Mouse (Mus musculus): ENCODE data around the gene Igsf1.

DNA sequence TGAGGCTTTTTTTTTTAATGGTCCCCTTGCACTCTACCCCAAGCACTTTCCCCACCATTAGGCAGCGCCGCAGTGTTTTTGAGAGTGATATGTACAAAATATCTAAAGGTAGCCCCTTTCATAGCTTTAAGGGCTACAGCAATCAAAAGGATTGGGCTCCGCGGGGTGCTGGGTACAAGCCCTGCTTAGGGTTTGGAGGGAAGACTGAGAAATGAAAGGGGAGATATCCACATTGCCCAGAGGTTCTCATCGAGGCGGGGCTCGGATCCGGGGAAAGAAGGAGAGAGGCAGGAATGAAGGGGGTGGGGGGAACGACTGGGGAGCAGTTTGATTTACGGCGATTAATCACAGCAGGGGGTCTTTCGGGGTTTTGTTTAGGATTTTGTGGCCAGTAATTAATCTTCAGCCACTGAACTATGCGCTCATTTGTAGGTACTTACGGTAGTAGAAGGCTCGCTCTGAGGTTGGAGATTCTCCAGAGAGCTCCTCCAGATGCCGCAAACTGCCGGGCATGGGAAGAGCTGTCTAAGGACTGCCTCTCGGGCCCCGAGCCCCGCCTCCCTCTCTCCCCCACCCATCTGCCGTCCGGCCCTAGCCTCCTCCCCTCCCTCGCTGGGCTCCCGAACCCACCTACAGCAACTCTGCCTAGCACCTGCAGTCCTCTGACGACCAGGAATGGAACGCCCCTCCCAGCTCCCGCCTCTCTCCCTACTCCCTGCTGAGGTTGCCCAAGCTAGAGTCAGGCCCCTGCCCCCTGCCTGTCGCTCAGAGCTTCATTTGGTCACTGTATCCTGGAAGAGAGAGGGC, at the start of gene Igsf1:
- TF ChIP-seq POLR2A (IDR thresholded peaks at IDR 0.05; ENCODE audit: insufficient read depth, low read length), result no peak
- no peak for TF ChIP-seq CTCF (IDR thresholded peaks at IDR 0.05; ENCODE audit: low read depth, low read length)

Data from ES-Bruce4 (cell line).